Mouse (Mus musculus) bone marrow, adult 2 months (tissue): ENCODE results near the gene Nfe2l2.

ENCODE experiments used
- CTCF ChIP-seq: fragments of 200-500 bp; IDR thresholded peaks from 2 replicates; pipeline ENCODE4 v1.5.1; 2011; ENCODE audit warnings: low read length, control low read depth; ENCODE audit not compliant: control insufficient read depth, insufficient read depth
- POLR2A ChIP-seq: fragments of 200-500 bp; IDR thresholded peaks from 2 replicates; pipeline ENCODE4 v1.6.1; 2011; ENCODE audit warnings: low read depth, mild to moderate bottlenecking, control low read depth, low read length, borderline replicate concordance; ENCODE audit not compliant: control insufficient read depth

DNA sequence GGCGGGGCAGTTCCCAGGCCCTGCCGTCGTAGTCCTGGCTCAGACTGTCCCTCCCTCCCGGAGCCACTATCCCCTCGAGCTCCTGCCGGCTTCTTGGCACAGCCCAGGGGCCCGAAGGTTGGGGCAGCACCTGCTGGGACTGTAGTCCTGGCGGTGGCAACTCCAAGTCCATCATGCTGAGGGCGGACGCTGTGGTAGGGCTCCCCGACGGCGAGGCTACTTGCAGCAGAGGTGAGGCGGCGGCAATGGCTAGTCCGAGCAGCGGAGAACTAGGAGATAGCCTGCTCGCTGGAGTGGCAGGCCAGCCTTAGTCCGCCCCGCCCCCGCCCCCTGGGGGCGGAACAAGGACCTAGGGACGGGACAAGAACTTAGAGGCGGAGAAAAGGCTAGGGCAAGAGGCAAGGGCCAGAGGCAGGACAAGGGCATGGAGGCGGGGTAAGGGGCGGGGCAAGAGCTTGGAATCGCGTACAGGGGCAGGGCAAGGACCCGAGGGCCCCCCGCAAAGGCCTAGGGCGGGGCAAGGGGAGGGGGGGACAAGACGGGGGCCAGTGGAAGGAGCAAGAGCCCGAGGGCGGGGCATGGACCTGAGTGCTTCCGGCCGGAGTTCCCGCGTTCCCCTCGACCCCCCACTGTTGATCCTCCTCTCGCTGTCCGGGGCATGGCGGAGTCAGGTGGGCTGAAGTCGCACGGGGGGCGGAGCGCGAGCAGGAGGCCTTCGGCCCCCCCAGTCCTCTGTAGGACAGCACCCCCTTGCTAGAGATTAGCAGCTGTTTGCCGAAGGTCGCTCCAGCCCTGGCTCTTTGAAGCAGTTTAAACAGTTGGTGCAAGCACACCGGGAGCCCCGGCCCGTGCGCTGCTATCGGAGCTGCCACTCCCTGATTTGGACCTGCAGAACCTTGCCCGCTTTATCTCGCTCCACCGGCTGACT, at the start of gene Nfe2l2:
- TF ChIP-seq POLR2A (peak; percentile 99), CTCF (peak; percentile 23; the same call in 1 of the 2 replicates)
